Comparison of ENCODE assay signal across 8 mouse cellular contexts in genomic region chr11:69527098-69528030, GRCm38 (mm10). TPM values are rescaled to one million over a fixed set of nuclear protein-coding genes. Genes with fewer than 3 reads are reported as not detected.
DNase-seq lines count a peak whose midpoint lies in the region; ATAC-seq and TF ChIP-seq lines count a peak whose summit lies in the region.

No protein-coding gene starts in this region.

- WGBS in limb, embryonic 15.5 days = 7% methylated on average over 30 of the region's 30 CpGs
- WGBS in stomach, postnatal 0 days = 16% methylated on average over 30 of the region's 30 CpGs
- WGBS in thymus, adult 2 months = 37% methylated on average over 30 of the region's 30 CpGs

- DNase-seq in cerebellum, postnatal 14 days = peak; percentile 27 to 31
- DNase-seq in cerebellum, adult 11 months = no peak
- peak; percentile 18 for DNase-seq in thymus, postnatal 0 days (ENCODE audit: low spot score)
- no peak for DNase-seq in thymus, postnatal 25 days
- DNase-seq in stomach, postnatal 0 days (ENCODE audit: low spot score) = no peak
- DNase-seq in thymus, adult 2 months = no peak

- no peaks in the 10 kb centered on the region for H3K36me3 ChIP-seq in limb, embryonic 15.5 days
- no peaks in the 10 kb centered on the region for H3K36me3 ChIP-seq in stomach, postnatal 0 days (ENCODE audit: control insufficient read depth, insufficient read depth, low read length)
- H3K36me3 ChIP-seq in thymus, adult 2 months (ENCODE audit: control insufficient read depth, insufficient read depth, low read length) = no peaks in the 10 kb centered on the region

- ATAC-seq in limb, embryonic 15.5 days (ENCODE audit: insufficient number of reproducible peaks, low FRiP score, low TSS enrichment, low read depth) = no peak
- no peak for ATAC-seq in stomach, postnatal 0 days (ENCODE audit: low FRiP score, low TSS enrichment)
- ATAC-seq in erythroblast, adult 5-6 weeks (replicated peaks; ENCODE audit: low FRiP score, poor library complexity, severe bottlenecking) = no peak

- peak overlapping the region; percentile 56 for H3K4me2 ChIP-seq in limb, embryonic 15.5 days
- peak overlapping the region; percentile 50 for H3K4me2 ChIP-seq in stomach, postnatal 0 days (replicated peaks; ENCODE audit: low read depth)

- TF ChIP-seq POLR2A in thymus, adult 2 months (IDR thresholded peaks at IDR 0.05; ENCODE audit: control insufficient read depth, extremely low read depth, insufficient read depth, low read length, poor library complexity) = no peak

- H3K27ac ChIP-seq in limb, embryonic 15.5 days = peak overlapping the region; percentile 52
- 0 out of 2 replicates have a peak overlapping the region, but pooled peaks have one; percentile 30 for H3K27ac ChIP-seq in stomach, postnatal 0 days (replicated peaks)
- H3K27ac ChIP-seq in thymus, adult 2 months (ENCODE audit: control insufficient read depth, insufficient read depth, low read length) = no peak overlapping the region

- H3K4me3 ChIP-seq in limb, embryonic 15.5 days = peak overlapping the region; percentile 30
- H3K4me3 ChIP-seq in stomach, postnatal 0 days (ENCODE audit: low read depth, low read length) = peak overlapping the region; percentile 22; the same call in 1 of the 2 replicates
- H3K4me3 ChIP-seq in thymus, adult 2 months (ENCODE audit: control insufficient read depth, insufficient read depth, low read length) = no peak overlapping the region

- no peak for TF ChIP-seq CTCF in stomach, postnatal 0 days (IDR thresholded peaks at IDR 0.05; ENCODE audit: low read depth)
- TF ChIP-seq CTCF in thymus, adult 2 months (IDR thresholded peaks at IDR 0.05; ENCODE audit: borderline replicate concordance, control insufficient read depth, extremely low read depth, insufficient read depth, low read length, poor library complexity) = no peak

- H3K4me1 ChIP-seq in limb, embryonic 15.5 days = peaks cover 8% of the 10 kb centered on the region; the same call in 1 of the 2 replicates
- H3K4me1 ChIP-seq in stomach, postnatal 0 days (replicated peaks; ENCODE audit: control insufficient read depth, insufficient read depth) = no peaks in the 10 kb centered on the region
- H3K4me1 ChIP-seq in thymus, adult 2 months (replicated peaks; ENCODE audit: control insufficient read depth, insufficient read depth, low read length) = peaks cover 7% of the 10 kb centered on the region

- H3K27me3 ChIP-seq in limb, embryonic 15.5 days = no peaks in the 10 kb centered on the region
- H3K27me3 ChIP-seq in stomach, postnatal 0 days (ENCODE audit: control insufficient read depth, insufficient read depth, low read length) = no peaks in the 10 kb centered on the region
- no peaks in the 10 kb centered on the region for H3K27me3 ChIP-seq in thymus, adult 2 months (ENCODE audit: control insufficient read depth, insufficient read depth, low read length)

- H3K9ac ChIP-seq in limb, embryonic 15.5 days = 0 out of 2 replicates have a peak overlapping the region, but pooled peaks have one; percentile 8
- peak overlapping the region; percentile 35; the same call in 1 of the 2 replicates for H3K9ac ChIP-seq in stomach, postnatal 0 days (ENCODE audit: low read length)

- H3K9me3 ChIP-seq in limb, embryonic 15.5 days = no peaks in the 10 kb centered on the region
- H3K9me3 ChIP-seq in stomach, postnatal 0 days (ENCODE audit: control insufficient read depth, low read length) = no peaks in the 10 kb centered on the region

- TF ChIP-seq EP300 in stomach, postnatal 0 days (optimal IDR thresholded peaks at IDR 0.05) = no peak

RNA-seq across cellular contexts. Expression of gene Dnah2, which starts 21.5 kb away (rescaled TPM):
- polyA plus RNA-seq in thymus, postnatal 0 days (2015; fragmentation: Nextera tagmentation; extraction: Ambion mirVana) = 0.12 and 0.20 TPM in 2 replicates
- polyA plus RNA-seq in limb, embryonic 15.5 days (2015; fragmentation: Nextera tagmentation; extraction: Ambion mirVana) = 2.0 and 3.0 TPM in 2 replicates
- polyA plus RNA-seq in stomach, postnatal 0 days (2015; fragmentation: Nextera tagmentation; extraction: Ambion mirVana) = 0.38 and 0.39 TPM in 2 replicates
- polyA plus RNA-seq in thymus, adult 2 months (2012; rRNA removed) = 0.28 and 0.39 TPM in 2 replicates
- not detected in 2 replicates for total RNA-seq in erythroblast, adult 5-6 weeks (2015; ENCODE audit: low replicate concordance)
- not detected in 2 replicates for total RNA-seq in erythroblast, adult 5-6 weeks (2017; ENCODE audit: low replicate concordance)

RNA-seq across cellular contexts. Expression of gene Efnb3, which starts 32.6 kb away (rescaled TPM):
- polyA plus RNA-seq in thymus, postnatal 0 days (2015; fragmentation: Nextera tagmentation; extraction: Ambion mirVana) = 0.61 and 0.77 TPM in 2 replicates
- polyA plus RNA-seq in limb, embryonic 15.5 days (2015; fragmentation: Nextera tagmentation; extraction: Ambion mirVana) = 27.9 and 33.2 TPM in 2 replicates
- polyA plus RNA-seq in stomach, postnatal 0 days (2015; fragmentation: Nextera tagmentation; extraction: Ambion mirVana) = 3.9 and 4.4 TPM in 2 replicates
- 3.7 and 8.7 TPM in 2 replicates for polyA plus RNA-seq in thymus, adult 2 months (2012; rRNA removed)
- 1.2 TPM in 1 of 2 replicates, not detected in the other for total RNA-seq in erythroblast, adult 5-6 weeks (2015; ENCODE audit: low replicate concordance)
- total RNA-seq in erythroblast, adult 5-6 weeks (2017; ENCODE audit: low replicate concordance) = 1.3 and 2.2 TPM in 2 replicates

RNA-seq across cellular contexts. Expression of gene Wrap53, which starts 52.7 kb away (rescaled TPM):
- 27.0 and 30.6 TPM in 2 replicates for polyA plus RNA-seq in thymus, postnatal 0 days (2015; fragmentation: Nextera tagmentation; extraction: Ambion mirVana)
- 23.6 and 24.8 TPM in 2 replicates for polyA plus RNA-seq in limb, embryonic 15.5 days (2015; fragmentation: Nextera tagmentation; extraction: Ambion mirVana)
- polyA plus RNA-seq in stomach, postnatal 0 days (2015; fragmentation: Nextera tagmentation; extraction: Ambion mirVana) = 8.7 and 9.0 TPM in 2 replicates
- 41.2 and 48.5 TPM in 2 replicates for polyA plus RNA-seq in thymus, adult 2 months (2012; rRNA removed)
- total RNA-seq in erythroblast, adult 5-6 weeks (2015; ENCODE audit: low replicate concordance) = 18.4 and 21.3 TPM in 2 replicates
- total RNA-seq in erythroblast, adult 5-6 weeks (2017; ENCODE audit: low replicate concordance) = 7.7 and 8.9 TPM in 2 replicates

RNA-seq across cellular contexts. Expression of gene Trp53, which starts 52.8 kb away (rescaled TPM):
- polyA plus RNA-seq in thymus, postnatal 0 days (2015; fragmentation: Nextera tagmentation; extraction: Ambion mirVana) = 138 and 165 TPM in 2 replicates
- 132 and 134 TPM in 2 replicates for polyA plus RNA-seq in limb, embryonic 15.5 days (2015; fragmentation: Nextera tagmentation; extraction: Ambion mirVana)
- polyA plus RNA-seq in stomach, postnatal 0 days (2015; fragmentation: Nextera tagmentation; extraction: Ambion mirVana) = 45.0 and 51.4 TPM in 2 replicates
- 266 and 303 TPM in 2 replicates for polyA plus RNA-seq in thymus, adult 2 months (2012; rRNA removed)
- total RNA-seq in erythroblast, adult 5-6 weeks (2015; ENCODE audit: low replicate concordance) = 44.6 and 56.8 TPM in 2 replicates
- 25.1 and 28.0 TPM in 2 replicates for total RNA-seq in erythroblast, adult 5-6 weeks (2017; ENCODE audit: low replicate concordance)

Comparison
In these comparisons a context has a peak if more than half of its experiments do, and no peak if none do; other contexts are left out.
1. DNase-seq: peak in cerebellum, postnatal 14 days (2 of 2) and thymus, postnatal 0 days (single experiment); none in cerebellum, adult 11 months (single experiment), thymus, postnatal 25 days (single experiment), stomach, postnatal 0 days (single experiment) and thymus, adult 2 months (single experiment).